Mouse (Mus musculus): ENCODE measurements around the gene Auh. TPM values are rescaled to one million over a fixed set of nuclear protein-coding genes. Genes with fewer than 3 reads are reported as not detected.

Gene Auh
- polyA plus RNA-seq, 1 experiment: 57.3 TPM

- no peak for DNase-seq (ENCODE audit: low spot score)
Observed at GRCm38 (mm10) chr13:52879291-52879690, 50.2 kb downstream of the Auh start.

GRCm38 (mm10) chr13:52878823-52879222 is 50.7 kb downstream of the Auh start:
- DNase-seq (ENCODE audit: low spot score): no peak

GRCm38 (mm10) chr13:52875541-52876325 is 53.7 kb downstream of the Auh start:
- no peak for DNase-seq (ENCODE audit: low spot score)

GRCm38 (mm10) chr13:52875089-52875488 is 54.4 kb downstream of the Auh start:
- DNase-seq (ENCODE audit: low spot score): no peak

GRCm38 (mm10) chr13:52874338-52874737 is 55.1 kb downstream of the Auh start:
- DNase-seq (ENCODE audit: low spot score): no peak

GRCm38 (mm10) chr13:52873923-52874322 is 55.6 kb downstream of the Auh start:
- DNase-seq (ENCODE audit: low spot score): no peak

- no peak for DNase-seq (ENCODE audit: low spot score)
Observed at GRCm38 (mm10) chr13:52866005-52866792, 63.3 kb downstream of the Auh start.

GRCm38 (mm10) chr13:52863436-52863835 is 66.0 kb downstream of the Auh start:
- no peak for DNase-seq (ENCODE audit: low spot score)

GRCm38 (mm10) chr13:52860006-52860685 is 69.3 kb downstream of the Auh start:
- DNase-seq (ENCODE audit: low spot score): no peak

GRCm38 (mm10) chr13:52859065-52859820 is 70.2 kb downstream of the Auh start:
- DNase-seq (ENCODE audit: low spot score): no peak

GRCm38 (mm10) chr13:52858373-52858772 is 71.1 kb downstream of the Auh start:
- no peak for DNase-seq (ENCODE audit: low spot score)

- no peak for DNase-seq (ENCODE audit: low spot score)
Observed at GRCm38 (mm10) chr13:52857781-52858180, 71.7 kb downstream of the Auh start.

- DNase-seq (ENCODE audit: low spot score): no peak
Observed at GRCm38 (mm10) chr13:52853536-52853935, 75.9 kb downstream of the Auh start.

- DNase-seq (ENCODE audit: low spot score): no peak
Observed at GRCm38 (mm10) chr13:52851886-52852285, 77.6 kb downstream of the Auh start.

GRCm38 (mm10) chr13:52850024-52850723 is 79.3 kb downstream of the Auh start:
- no peak for DNase-seq (ENCODE audit: low spot score)

- DNase-seq (ENCODE audit: low spot score): no peak
Observed at GRCm38 (mm10) chr13:52849394-52849801, 80.1 kb downstream of the Auh start.

- no peak for DNase-seq (ENCODE audit: low spot score)
Observed at GRCm38 (mm10) chr13:52847481-52847880, 82.0 kb downstream of the Auh start.

GRCm38 (mm10) chr13:52847071-52847470 is 82.4 kb downstream of the Auh start:
- no peak for DNase-seq (ENCODE audit: low spot score)

- no peak for DNase-seq (ENCODE audit: low spot score)
Observed at GRCm38 (mm10) chr13:52845618-52846017, 83.9 kb downstream of the Auh start.

GRCm38 (mm10) chr13:52843536-52844178 is 85.8 kb downstream of the Auh start:
- DNase-seq (ENCODE audit: low spot score): no peak

GRCm38 (mm10) chr13:52836231-52836630 is 93.2 kb downstream of the Auh start:
- no peak for DNase-seq (ENCODE audit: low spot score)

All from urinary bladder, adult 2 months (tissue).